Mouse (Mus musculus) testis, adult 2 months (tissue): Measurements from ENCODE around the gene Man1b1.

Source experiments
- CTCF ChIP-seq: fragments of 200-500 bp; IDR thresholded peaks from 2 replicates; pipeline ENCODE4 v1.5.1; 2012; ENCODE audit warnings: low read depth, mild to moderate bottlenecking, inconsistent platforms, low read length, moderate library complexity; ENCODE audit not compliant: control insufficient read depth, insufficient read depth, insufficient replicate concordance
- POLR2A ChIP-seq: fragments of 200-500 bp; IDR thresholded peaks from 2 replicates; pipeline ENCODE4 v1.6.1; 2012; ENCODE audit warnings: low read depth, mild to moderate bottlenecking, inconsistent platforms, low read length, moderate library complexity; ENCODE audit not compliant: control insufficient read depth

- TF ChIP-seq POLR2A, result no peak
- no peak for TF ChIP-seq CTCF
Observed at GRCm38 (mm10) chr2:25400291-25400690, 68.2 kb downstream of the Man1b1 start.
